Mouse (Mus musculus) retina, postnatal 7 days (tissue): ENCODE results near the gene Nrcam.
A peak's percentile ranks its signal among the peaks of the same experiment; 100 is the strongest.

Source experiments
- DNase-seq: peaks from one replicate; pipeline ENCODE4 v3.0.0-alpha.2; 2012; ENCODE audit warnings: low read depth, low spot score

Nrcam gene

DNA sequence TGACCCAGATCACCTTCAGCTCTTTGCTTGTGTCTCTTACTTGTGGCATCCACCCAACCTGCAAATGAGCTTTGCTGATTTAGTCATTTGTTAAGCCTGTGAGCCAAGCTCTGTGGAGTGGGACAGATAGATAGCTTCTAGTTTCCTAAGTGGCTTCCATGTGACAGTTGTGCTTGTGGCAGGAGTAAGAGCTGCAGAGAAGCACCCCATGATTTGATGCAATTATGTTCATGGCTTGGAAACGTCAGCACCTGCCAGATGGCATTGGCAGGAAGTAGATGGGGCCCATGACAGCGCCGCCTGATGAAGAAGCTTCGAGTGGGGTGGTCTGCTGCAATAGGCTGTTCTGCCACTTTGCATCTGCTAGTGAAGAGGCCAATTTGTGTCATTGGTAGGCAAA, 186.4 kb downstream of the Nrcam start:
- DNase-seq, result peak; percentile 21

DNA sequence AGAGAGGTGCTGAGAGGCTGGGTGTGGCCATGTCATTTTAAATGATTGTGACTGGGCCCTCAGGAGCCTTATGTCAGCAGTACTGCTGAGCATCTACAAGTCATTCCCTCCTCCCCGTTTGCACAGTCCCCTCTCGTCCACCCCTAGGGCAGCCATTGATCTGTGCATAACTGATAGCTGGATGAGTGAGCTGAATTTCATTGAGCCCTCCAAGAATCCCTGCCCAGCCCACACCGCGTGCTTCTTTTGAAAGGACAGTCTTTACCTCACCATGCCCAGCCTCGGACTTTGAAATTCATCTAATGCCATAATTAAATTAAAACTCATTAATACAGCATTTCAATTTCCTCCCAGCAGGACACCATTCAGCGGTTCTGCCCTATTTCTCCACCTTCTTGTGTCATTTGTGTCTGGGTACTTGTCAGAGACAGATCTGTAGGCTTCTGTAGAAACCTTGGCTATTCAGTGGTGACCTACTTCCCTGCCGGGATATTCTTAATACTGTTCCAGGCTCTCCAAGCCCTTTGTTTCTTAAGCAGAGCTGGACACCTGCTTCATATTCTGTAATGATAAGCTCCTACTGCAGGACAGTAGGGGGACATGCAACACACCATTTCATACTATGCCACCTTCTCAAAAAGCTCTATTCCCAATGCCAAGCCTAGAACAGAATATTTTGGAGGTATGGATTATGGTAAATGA, 190.9 kb downstream of the Nrcam start:
- peak; percentile 13 for DNase-seq

DNA sequence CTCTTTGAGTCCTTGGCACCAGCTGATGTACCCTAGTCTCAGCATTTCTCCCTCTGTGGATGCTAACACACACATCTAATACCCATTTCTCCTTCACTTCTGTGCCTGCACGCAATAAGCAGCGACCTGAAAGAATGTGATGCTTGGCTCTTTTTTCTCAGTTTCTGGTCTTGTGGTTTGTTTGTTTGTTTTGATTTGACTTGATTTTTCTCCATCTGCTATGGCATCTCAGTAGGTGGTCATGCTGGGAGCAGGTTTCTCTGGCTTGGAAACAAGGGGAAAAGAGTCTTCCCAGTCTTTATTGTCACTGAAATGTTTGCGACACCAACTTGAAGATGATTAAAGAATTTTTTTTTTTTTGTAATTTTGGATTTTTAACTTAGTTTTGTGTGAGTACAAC, 192.8 kb downstream of the Nrcam start:
- no peak for DNase-seq

DNA sequence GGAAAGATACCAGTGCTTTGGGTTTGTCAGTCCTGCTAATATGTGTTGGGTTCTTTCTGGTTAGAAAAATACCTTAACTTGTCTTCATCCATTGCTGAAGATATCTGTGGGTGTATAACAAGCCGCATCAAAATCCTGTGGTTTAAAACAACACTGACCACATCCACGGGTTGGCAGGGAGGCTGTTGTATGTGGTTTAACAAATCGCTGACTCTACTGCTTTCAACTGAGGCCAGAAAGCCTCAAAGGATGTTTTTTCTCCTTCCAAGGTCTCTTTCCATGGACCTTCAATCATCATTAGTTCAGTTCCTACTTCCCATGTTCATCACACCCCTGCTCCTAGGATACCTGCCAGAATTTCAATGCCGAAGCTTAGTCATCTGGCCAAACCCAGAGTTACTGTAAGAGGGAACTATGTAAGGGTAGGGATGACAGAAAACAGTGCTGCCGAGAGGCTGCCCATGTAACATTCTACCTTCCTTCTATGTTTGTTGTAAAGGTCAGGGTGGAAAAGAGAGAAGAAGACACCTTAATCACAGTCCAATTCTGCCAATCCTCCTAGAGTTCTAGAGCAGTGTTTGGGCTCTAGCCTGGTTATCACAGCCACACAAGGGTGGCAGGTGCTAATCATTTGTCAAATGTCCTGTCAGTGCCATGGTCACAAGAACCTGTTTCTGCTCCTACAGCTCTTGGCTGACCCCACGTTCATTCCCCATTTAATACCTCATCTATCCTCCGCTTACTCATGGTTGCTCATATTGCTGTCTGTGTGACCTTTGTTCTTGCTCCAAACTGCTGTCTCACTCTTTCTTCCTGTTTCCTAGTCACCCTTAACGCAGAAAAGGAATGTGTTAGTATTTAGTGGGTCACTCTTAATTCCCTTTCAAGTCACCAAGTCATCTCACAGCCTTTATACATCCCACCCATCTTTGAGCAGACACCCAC, 196.2 kb downstream of the Nrcam start:
- DNase-seq, result no peak

DNA sequence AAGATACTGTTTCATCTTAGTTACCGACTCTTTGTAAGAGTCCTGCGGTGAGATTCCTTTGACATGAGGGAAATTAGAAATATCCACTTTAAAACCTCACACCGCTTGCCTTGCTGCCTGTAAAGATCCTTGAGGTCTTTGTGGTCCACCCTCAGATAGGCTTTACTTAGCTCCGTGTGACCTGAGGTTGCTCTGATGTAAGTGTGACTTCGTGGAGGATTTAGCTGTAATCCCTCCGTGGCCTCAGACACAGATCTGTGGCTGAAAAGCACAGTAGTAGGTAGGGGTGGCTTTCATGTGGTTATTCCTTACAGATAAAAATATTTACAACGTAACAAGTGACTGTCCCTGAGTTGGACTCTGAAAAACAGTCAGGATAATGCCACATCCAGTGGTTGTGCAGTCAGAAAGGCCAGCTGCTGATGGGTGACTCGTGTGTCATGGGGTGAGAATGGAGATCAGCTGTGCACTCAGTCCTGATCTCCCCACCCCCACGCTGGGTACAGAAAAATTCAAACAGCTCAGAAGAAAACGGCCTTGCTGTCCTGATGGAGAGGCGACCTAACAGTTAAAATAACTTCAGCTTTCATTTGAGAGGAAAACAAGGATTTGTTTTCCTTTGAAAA, 199.8 kb downstream of the Nrcam start:
- peak; percentile 23 for DNase-seq

DNA sequence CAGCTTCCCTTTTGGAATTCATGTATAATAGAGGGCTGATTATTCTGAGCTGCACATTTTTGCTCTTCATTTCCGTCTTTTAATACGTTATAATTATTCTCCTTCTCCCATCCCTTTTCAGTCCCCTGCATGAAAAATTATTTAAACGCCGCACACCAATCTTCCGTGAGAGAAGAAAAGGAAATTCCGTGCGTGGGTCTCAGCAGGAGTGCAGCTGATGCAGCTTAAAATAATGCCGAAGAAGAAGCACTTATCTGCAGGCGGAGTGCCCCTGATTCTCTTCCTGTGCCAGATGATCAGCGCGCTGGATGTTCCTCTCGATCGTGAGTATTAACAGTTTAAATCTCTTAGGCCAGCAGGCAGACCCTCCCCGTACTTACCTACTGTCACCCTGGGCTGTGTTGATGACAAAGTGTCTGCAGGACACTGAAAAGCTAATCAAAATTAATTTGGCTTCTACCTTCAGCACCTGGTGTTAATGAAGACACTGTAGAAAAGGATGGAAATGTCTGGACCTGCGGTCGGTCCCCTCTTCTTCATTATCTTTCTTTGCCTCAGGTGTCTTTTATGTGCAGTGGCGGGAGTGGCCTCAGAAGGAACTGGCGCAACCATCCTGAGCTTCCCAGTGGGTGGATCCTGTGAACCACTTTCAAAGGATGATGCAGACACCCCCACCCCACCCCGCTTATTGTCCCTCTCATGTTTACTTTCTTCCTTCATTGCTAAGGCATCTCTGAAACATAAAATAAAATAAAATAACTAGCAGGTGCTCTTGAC, 203.8 kb downstream of the Nrcam start:
- DNase-seq, result no peak

DNA sequence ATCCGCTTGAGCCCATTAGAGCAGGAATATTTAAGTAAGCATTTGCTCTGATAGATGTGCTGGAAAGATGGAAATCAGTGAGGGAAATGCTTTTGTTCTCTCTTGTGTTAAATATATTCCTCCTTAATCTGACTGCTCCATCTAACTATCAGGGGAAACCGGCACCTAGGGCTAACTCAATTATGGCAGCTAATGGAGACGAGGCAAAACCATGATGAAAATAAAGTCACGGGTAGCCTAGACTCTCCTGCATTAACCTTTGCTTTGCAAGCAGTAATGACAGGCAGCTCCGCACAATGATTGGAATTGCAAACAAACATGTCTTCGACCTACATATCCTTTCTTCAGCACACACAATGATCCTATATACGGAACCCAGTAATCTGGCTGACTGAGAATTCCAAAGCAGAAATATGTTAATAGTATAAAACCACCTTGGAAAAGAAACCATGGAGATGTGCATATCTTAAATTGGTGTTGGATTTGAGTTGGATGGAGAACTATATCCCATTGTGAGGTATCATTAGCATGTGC, 205.5 kb downstream of the Nrcam start:
- no peak for DNase-seq

DNA sequence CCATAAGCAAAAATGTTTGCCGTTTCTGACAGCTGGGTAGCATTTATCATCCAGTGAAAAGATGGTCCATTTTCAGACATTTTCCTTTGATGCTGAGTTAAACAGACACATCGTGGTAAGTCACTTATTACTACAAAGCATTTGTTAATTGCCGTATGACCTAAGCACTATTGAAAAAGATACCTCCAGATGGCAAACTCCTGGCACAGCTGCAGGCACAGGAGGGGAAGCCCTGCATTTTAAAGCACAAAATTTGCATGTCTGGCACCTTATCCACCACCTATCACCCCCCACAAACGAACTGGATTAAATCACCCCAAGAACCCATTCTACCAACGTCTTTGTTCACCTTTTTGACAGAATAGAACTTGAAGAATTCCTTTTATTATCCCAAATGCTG, 206.9 kb downstream of the Nrcam start:
- DNase-seq, result no peak

DNA sequence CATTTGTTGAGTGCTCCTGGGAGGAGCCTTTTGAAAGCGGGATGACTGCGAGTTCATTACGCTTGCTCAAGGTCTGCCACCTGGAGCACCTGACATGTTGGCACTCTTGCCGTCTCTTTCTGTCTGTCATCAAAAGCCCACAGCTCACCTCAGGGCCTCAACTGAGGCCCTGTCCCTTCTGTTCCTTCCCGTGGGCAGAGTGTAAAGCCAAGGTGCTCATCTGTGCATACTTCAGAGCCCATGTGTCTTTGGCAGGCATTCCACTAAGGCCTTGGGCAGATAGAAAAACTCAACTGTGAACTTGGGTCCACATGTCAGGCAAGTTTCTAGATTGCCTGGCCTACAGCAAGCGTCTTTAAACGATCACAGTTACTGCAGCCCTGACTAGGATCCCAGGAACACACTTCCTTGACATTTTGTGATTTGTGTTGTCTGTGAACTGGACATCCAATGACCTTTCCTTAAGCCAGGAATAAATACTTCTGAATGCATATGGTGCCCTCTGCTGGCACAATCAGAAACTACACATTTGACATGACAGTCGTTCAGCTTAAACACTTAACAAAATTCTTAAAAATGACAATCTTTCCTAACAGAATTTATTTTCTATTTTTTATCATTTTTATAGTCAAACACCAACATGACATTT, 219.2 kb downstream of the Nrcam start:
- peak; percentile 74 for DNase-seq

DNA sequence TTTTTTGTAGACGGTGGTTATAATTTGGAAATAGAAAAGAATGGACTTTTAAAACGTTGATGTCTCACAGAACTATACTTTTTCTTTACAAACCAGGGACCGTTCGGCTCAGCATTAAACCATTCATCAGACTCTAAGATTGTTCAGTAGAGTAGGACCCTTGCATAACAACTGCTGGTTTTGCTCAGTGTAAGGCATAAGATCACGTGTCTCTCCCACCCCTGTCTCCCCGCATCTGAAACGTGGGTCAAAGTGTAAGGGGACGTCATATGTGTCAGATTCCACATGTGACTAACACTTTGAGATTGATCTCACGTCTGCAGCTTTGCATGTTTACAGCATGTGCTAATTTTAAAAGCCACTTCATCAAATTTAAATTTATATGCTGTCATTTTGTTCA, 219.8 kb downstream of the Nrcam start:
- no peak for DNase-seq

DNA sequence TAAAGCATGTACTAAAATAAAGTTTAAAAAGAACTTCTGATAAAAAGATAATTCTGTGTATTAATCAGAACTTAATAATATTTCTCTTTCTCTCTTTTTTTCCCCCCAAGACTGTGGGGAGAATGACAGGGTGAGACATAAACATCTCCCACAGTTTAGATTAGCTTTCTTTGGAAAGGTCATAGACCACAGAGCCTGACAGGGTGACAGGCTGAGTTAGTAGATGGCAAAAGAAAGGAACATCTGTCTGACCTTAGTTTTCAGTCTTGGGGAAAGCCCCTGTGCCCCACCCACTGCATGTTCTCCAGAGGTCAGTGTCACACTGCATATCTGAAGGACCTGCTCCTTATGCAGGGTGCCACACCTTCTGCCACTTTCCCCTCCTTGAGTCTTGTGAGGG, 222.9 kb downstream of the Nrcam start:
- DNase-seq, result no peak

DNA sequence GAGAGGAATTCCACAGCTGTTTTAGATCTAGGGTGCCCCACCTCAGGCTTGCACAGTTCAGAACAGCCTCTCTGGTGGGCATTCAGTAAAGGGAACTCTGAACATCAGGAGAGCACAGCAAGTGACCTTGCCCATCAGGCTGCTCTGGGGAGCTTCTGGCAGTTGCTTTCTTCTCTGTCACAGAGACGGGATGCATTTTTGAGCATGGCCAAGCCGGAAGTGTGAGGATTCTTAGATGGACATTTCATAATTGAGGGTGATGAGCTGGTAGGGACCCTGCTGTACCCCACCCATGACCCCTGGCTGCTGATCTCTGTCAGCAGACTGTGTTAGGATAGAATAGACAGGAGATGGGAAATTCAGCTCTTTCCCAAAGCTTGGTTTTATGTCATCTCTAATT, 225.4 kb downstream of the Nrcam start:
- DNase-seq, result no peak

DNA sequence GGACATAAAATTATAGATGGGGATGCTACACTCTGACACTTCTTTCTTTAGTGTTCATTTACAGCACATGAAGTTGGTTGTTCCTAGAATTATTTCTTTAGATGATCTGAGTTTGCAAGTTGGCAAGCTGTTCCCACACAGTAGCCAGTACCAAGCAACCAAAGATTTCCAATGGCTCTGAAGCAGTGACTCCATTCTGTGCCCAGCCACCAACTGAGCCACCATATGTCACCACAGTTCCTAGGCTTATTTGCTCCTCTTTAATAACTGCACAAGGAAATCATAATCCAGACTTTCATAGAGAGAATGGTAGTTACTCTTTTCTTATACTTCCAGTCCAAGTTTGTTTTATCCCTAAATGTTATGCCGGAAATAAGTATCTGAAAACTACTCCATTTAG, 226.1 kb downstream of the Nrcam start:
- no peak for DNase-seq

DNA sequence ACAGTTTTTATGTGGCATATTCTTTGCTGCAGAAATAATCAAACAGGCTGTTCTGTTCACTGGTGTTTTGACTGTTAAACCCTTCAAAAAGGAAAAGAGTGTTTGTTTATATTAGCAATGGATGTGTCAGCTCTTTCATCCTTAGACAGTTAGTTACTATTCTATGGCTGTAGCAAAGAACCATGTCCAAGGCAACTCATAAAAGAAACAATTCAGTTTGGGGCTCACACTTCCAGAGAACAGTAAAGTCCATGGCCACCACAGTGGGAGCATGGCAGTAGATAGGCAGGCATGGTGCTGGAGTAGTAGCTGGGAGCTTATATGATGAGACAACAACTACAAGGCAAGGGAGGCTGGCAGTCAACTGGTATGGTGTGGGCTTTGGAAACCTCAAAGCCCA, 231.3 kb downstream of the Nrcam start:
- DNase-seq, result no peak

DNA sequence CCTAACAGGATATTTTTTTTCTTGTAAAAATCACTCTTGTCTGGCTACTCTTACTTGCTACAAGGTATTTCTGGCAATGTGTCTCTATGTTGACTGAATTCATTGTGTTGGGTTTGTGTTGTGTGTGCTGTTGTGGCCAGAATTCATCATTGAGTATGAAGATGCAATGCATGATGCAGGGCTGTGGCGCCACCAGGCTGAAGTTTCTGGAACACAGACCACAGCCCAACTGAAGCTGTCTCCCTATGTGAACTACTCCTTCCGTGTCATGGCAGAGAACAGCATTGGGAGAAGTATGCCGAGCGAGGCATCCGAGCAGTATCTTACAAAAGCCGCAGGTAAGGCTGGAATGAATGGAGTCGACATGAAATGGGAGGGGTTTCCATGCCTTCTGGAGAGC, 241.4 kb downstream of the Nrcam start:
- DNase-seq, result no peak

DNA sequence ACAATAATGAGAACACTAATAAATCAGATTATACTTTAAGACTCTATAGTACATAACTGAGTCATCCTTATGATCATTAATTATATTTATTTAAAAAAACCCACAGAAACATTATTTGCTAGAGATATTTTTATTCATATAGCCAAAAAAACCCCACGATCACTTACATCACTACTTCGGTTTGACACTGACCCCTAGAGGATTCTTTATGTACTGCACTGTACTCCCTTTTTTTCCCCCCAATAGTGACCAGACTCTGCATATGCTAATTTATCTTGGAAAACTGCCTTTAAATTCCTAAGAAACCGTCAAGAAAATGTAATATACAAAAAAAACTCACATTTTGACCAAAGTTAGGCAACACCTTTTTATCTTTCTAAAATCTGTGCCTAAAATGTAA, 244.0 kb downstream of the Nrcam start:
- peak; percentile 27 for DNase-seq

DNA sequence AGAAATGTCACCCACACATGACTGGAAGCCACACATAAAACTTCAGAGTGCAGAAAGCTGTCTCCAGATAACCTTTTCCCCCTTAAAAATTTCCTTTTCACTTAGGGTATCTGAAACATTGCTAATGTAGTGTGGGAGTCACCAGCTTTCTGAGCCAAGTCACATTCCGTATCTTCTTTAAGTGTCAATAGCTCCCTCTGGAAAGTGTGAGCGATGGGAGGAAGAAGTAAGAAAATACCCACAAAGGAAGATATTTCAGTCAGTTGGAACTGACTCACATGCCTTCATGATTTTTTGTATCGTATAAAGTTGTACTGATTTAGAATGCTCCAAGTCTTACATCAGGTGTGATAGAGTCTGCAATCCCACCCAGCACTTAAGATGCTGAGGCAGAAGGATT, 245.5 kb downstream of the Nrcam start:
- DNase-seq, result no peak

DNA sequence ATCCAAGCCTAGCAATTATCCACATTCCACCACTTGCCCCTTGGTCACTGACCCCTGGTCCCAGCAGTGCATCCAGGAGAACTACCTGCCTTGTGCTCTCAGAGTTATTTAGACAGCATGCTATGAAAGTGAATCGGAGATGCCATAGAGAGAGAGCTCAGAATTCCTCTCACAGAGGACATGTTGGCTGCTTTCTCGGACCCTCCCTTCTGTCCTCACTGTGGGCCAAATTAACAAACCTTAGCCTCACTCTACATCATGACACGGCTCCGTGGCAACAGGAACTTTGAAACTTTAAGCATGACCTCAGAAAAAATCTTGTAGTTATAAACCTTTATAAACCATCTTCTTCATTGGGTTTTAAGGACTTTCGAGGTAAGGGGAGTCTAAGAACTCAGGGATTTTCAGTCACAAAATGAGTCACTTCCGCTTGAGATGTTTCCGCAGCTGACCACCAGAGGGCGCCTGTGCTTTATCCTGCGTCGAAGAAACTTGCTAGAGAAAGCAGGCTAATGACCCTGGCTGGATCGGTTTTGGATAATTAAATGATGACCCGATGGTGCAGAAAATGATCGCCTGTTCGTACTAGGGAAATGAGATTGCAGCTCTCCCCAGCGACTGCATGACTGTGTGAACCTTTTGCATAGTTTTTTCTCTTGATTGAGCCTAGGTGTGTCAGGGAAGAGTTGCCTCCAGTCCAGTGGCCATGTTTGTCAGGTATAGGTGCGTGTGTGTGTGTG, 272.9 kb downstream of the Nrcam start:
- DNase-seq, result peak; percentile 58

DNA sequence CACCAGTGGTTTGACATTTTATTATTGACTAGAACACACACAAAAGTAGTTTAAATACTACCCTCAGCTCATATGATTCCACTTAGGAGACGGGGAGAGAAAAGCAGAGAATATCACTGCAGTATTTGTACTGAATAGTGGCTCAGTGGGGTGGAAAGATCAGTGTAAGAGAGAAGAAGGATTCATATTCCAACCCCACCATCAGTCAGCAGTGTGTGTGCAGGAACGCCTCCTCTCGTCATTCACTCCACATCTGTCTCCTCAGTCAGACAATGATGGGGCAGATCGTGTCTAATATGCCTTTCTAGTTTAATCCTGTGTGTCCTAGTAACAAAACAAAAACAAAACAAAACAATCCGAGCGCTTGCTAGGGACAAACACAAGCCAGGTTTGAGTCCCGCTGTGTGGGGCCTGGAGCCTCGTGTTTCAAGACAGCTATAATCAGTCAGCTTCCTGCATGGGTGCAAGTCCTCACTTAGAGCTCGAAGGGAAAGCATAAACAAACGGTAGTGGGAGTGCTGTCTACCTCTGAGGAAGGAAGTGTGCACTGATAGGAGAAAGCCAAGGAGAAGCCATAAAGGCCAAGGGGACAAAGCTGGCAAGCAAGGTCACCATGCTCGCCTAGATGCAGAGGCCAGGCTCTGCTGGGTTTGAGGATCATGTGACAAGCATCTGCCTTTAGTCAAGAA, 273.7 kb downstream of the Nrcam start:
- no peak for DNase-seq

DNA sequence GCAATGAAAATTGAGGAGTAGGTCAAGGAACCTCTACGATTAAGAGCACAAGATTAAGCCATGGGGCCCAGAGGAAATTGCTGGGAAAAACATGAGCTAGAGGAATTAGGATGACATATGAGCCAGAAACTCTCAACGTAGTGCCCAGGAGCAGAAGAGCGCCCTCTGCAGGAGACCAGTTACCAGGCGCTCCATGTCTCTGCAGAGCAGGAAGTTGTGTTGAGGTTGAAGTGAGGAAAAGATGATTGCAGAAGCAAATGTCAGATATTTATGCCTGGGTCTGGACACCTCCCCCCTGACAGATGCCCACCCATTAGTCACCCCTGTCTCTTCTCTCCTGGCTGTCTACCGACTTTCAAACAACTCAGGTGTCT, 274.3 kb downstream of the Nrcam start:
- no peak for DNase-seq
